ENCODE assay signal across 10 mouse cellular contexts in genomic region chr16:4678080-4678479, GRCm38 (mm10). TPM values are rescaled to one million over a fixed set of nuclear protein-coding genes. Genes with fewer than 3 reads are reported as not detected.
DNase-seq lines count a peak whose midpoint lies in the region; ATAC-seq and TF ChIP-seq lines count a peak whose summit lies in the region.
"Had no signal": no experiment of that assay in that cellular context is flagged by ENCODE, and none has a peak within 500 bp of the region (broad histone marks: within the 10 kb centered on the region; RNA-seq: fewer than 3 reads in every experiment).

No protein-coding gene starts in this region.

- no peak for TF ChIP-seq POLR2A in myocyte (IDR thresholded peaks at IDR 0.05; ENCODE audit: insufficient read length, low read depth)

- DNase-seq in CD4-positive, CD25-positive, alpha-beta regulatory T cell, adult 2 months (ENCODE audit: low read depth, low spot score), result peak; percentile 26
- DNase-seq in midbrain, embryonic 10.5 days (ENCODE audit: low spot score), result no peak
- no peak for DNase-seq in spleen, postnatal 14 days (ENCODE audit: low spot score in 2 of 2)
- DNase-seq: cerebellum, adult 2 months had no signal

- H3K9ac ChIP-seq in midbrain, embryonic 16.5 days (ENCODE audit: low read depth, low read length), result no peak overlapping the region
- H3K9ac ChIP-seq in intestine, postnatal 0 days (ENCODE audit: low read depth, low read length), result no peak overlapping the region

- no peak overlapping the region for H3K27ac ChIP-seq in midbrain, embryonic 10.5 days (replicated peaks)
- H3K27ac ChIP-seq in midbrain, embryonic 16.5 days (ENCODE audit: low read length), result no peak overlapping the region
- no peak overlapping the region for H3K27ac ChIP-seq in intestine, postnatal 0 days (ENCODE audit: low read depth, low read length)

- no peaks in the 10 kb centered on the region for H3K9me3 ChIP-seq in midbrain, embryonic 10.5 days (replicated peaks)
- no peaks in the 10 kb centered on the region for H3K9me3 ChIP-seq in midbrain, embryonic 16.5 days (replicated peaks; ENCODE audit: control insufficient read depth, low read length, poor library complexity, severe bottlenecking)
- H3K9me3 ChIP-seq in intestine, postnatal 0 days (ENCODE audit: control insufficient read depth), result no peaks in the 10 kb centered on the region

- H3K79me2 ChIP-seq in myocyte (ENCODE audit: control insufficient read depth, insufficient read depth), result no peaks in the 10 kb centered on the region

- 83% methylated on average over 5 of the region's 5 CpGs for WGBS in midbrain, embryonic 10.5 days
- WGBS in midbrain, embryonic 16.5 days, result 86% methylated on average over 5 of the region's 5 CpGs
- 74% methylated on average over 5 of the region's 5 CpGs for WGBS in intestine, postnatal 0 days

- peaks cover 27% of the 10 kb centered on the region for H3K36me3 ChIP-seq in midbrain, embryonic 10.5 days
- H3K36me3 ChIP-seq in midbrain, embryonic 16.5 days (ENCODE audit: control insufficient read depth, insufficient read depth, low read length), result peaks cover 11% of the 10 kb centered on the region
- H3K36me3 ChIP-seq in intestine, postnatal 0 days (ENCODE audit: control insufficient read depth, insufficient read depth), result peaks cover 23% of the 10 kb centered on the region; the same call in 1 of the 2 replicates
- H3K36me3 ChIP-seq in myocyte (ENCODE audit: control insufficient read depth, insufficient read depth), result peaks cover 28% of the 10 kb centered on the region

- ATAC-seq in CD4-positive, CD25-positive, alpha-beta regulatory T cell, adult 4 months, result no peak
- ATAC-seq in midbrain, embryonic 16.5 days, result no peak
- no peak for ATAC-seq in intestine, postnatal 0 days
- no peak for ATAC-seq in erythroblast, adult 5-6 weeks (replicated peaks; ENCODE audit: low FRiP score, poor library complexity, severe bottlenecking)
- ATAC-seq: activated CD4-positive, CD25-positive, alpha-beta regulatory T cell, adult 4 months had no signal

- H3K4me1 ChIP-seq in midbrain, embryonic 10.5 days, result peaks cover 27% of the 10 kb centered on the region
- H3K4me1 ChIP-seq in midbrain, embryonic 16.5 days (ENCODE audit: control insufficient read depth, insufficient read depth, low read length), result peaks cover 14% of the 10 kb centered on the region
- peaks cover 7% of the 10 kb centered on the region; the same call in 1 of the 2 replicates for H3K4me1 ChIP-seq in intestine, postnatal 0 days (replicated peaks; ENCODE audit: control insufficient read depth, insufficient read depth, low read length)

- no peak overlapping the region for H3K4me2 ChIP-seq in midbrain, embryonic 16.5 days (ENCODE audit: low read length)
- H3K4me2 ChIP-seq in intestine, postnatal 0 days (replicated peaks; ENCODE audit: low read depth), result peak overlapping the region; percentile 89
- H3K4me2 ChIP-seq in myocyte (ENCODE audit: low read depth), result peak overlapping the region; percentile 87

- no peaks in the 10 kb centered on the region for H3K27me3 ChIP-seq in midbrain, embryonic 10.5 days (ENCODE audit: low read depth, poor library complexity, severe bottlenecking)
- no peaks in the 10 kb centered on the region for H3K27me3 ChIP-seq in midbrain, embryonic 16.5 days (ENCODE audit: control insufficient read depth, insufficient read depth, low read depth, low read length)
- no peaks in the 10 kb centered on the region for H3K27me3 ChIP-seq in intestine, postnatal 0 days (replicated peaks; ENCODE audit: control insufficient read depth, insufficient read depth, low read length)
- no peaks in the 10 kb centered on the region for H3K27me3 ChIP-seq in myocyte (ENCODE audit: control insufficient read depth, insufficient read depth, insufficient read length)

- H3K4me3 ChIP-seq in midbrain, embryonic 10.5 days, result peak overlapping the region; percentile 78; the same call in 1 of the 2 replicates
- H3K4me3 ChIP-seq in midbrain, embryonic 16.5 days (ENCODE audit: low read depth, low read length), result no peak overlapping the region
- H3K4me3 ChIP-seq in intestine, postnatal 0 days (ENCODE audit: low read depth, low read length), result peak overlapping the region; percentile 77
- peak overlapping the region; percentile 58 for H3K4me3 ChIP-seq in myocyte

- no peak for TF ChIP-seq CTCF in intestine, postnatal 0 days (IDR thresholded peaks at IDR 0.05; ENCODE audit: low read depth)

- H3ac ChIP-seq in myocyte (ENCODE audit: control insufficient read depth, insufficient read length), result no peak overlapping the region

TF ChIP-seq in myocyte, 11 proteins besides CTCF, POLR2A, EP300 and RAD21:
- no peak for TF ChIP-seq SRF (IDR thresholded peaks at IDR 0.05; ENCODE audit: control insufficient read depth, insufficient read length, low read depth)

RNA-seq across cellular contexts. Expression of gene Coro7, which starts 1.5 kb away (rescaled TPM):
- polyA plus RNA-seq in CD4-positive, CD25-positive, alpha-beta regulatory T cell, adult 4 months (2017; shearing (Covaris generic)), result 100 to 1,000 TPM; 102 to 174 TPM
- polyA plus RNA-seq in midbrain, embryonic 10.5 days (2016; fragmentation: Nextera tagmentation; extraction: Ambion mirVana), result 21.4 and 25.0 TPM in 2 replicates
- polyA plus RNA-seq in midbrain, embryonic 16.5 days (2015; fragmentation: Nextera tagmentation; extraction: Ambion mirVana), result 32.6 and 36.4 TPM in 2 replicates
- polyA plus RNA-seq in intestine, postnatal 0 days (2015; fragmentation: Nextera tagmentation; extraction: Ambion mirVana), result 25.3 and 27.5 TPM in 2 replicates
- 15.2 TPM for polyA plus RNA-seq in myocyte (2012; fragmentation: generic; extraction: Trizol)
- total RNA-seq in erythroblast, adult 5-6 weeks (2015; ENCODE audit: low replicate concordance), result 14.6 and 24.2 TPM in 2 replicates
- 5.3 and 9.6 TPM in 2 replicates for total RNA-seq in erythroblast, adult 5-6 weeks (2017; ENCODE audit: low replicate concordance)

RNA-seq across cellular contexts. Expression of gene Dnaja3, which starts 38.3 kb away (rescaled TPM):
- 10 to 100 TPM; 24.4 to 29.0 TPM for polyA plus RNA-seq in CD4-positive, CD25-positive, alpha-beta regulatory T cell, adult 4 months (2017; shearing (Covaris generic))
- polyA plus RNA-seq in midbrain, embryonic 10.5 days (2016; fragmentation: Nextera tagmentation; extraction: Ambion mirVana), result 59.9 and 66.1 TPM in 2 replicates
- polyA plus RNA-seq in midbrain, embryonic 16.5 days (2015; fragmentation: Nextera tagmentation; extraction: Ambion mirVana), result 69.2 and 70.2 TPM in 2 replicates
- polyA plus RNA-seq in intestine, postnatal 0 days (2015; fragmentation: Nextera tagmentation; extraction: Ambion mirVana), result 37.9 and 38.6 TPM in 2 replicates
- polyA plus RNA-seq in myocyte (2012; fragmentation: generic; extraction: Trizol), result 69.5 TPM
- total RNA-seq in erythroblast, adult 5-6 weeks (2015; ENCODE audit: low replicate concordance), result 4.8 and 6.9 TPM in 2 replicates
- total RNA-seq in erythroblast, adult 5-6 weeks (2017; ENCODE audit: low replicate concordance), result 9.5 and 10.9 TPM in 2 replicates

RNA-seq across cellular contexts. Expression of gene Vasn, which starts 38.3 kb away (rescaled TPM):
- polyA plus RNA-seq in CD4-positive, CD25-positive, alpha-beta regulatory T cell, adult 4 months (2017; shearing (Covaris generic)), result 1 to 10 TPM; 2.2 to 2.9 TPM
- polyA plus RNA-seq in midbrain, embryonic 10.5 days (2016; fragmentation: Nextera tagmentation; extraction: Ambion mirVana), result 9.0 and 10.6 TPM in 2 replicates
- 4.2 and 4.3 TPM in 2 replicates for polyA plus RNA-seq in midbrain, embryonic 16.5 days (2015; fragmentation: Nextera tagmentation; extraction: Ambion mirVana)
- 5.0 and 5.3 TPM in 2 replicates for polyA plus RNA-seq in intestine, postnatal 0 days (2015; fragmentation: Nextera tagmentation; extraction: Ambion mirVana)
- polyA plus RNA-seq in myocyte (2012; fragmentation: generic; extraction: Trizol), result 34.7 TPM
- not detected in 2 replicates for total RNA-seq in erythroblast, adult 5-6 weeks (2015; ENCODE audit: low replicate concordance)
- not detected in 2 replicates for total RNA-seq in erythroblast, adult 5-6 weeks (2017; ENCODE audit: low replicate concordance)

RNA-seq across cellular contexts. Expression of gene Nmral1, which starts 41.1 kb away (rescaled TPM):
- 10 to 100 TPM in 1 of 2 experiments, 1 to 10 TPM in 1; 7.4 to 10.3 TPM for polyA plus RNA-seq in CD4-positive, CD25-positive, alpha-beta regulatory T cell, adult 4 months (2017; shearing (Covaris generic))
- polyA plus RNA-seq in midbrain, embryonic 10.5 days (2016; fragmentation: Nextera tagmentation; extraction: Ambion mirVana), result 195 and 217 TPM in 2 replicates
- polyA plus RNA-seq in midbrain, embryonic 16.5 days (2015; fragmentation: Nextera tagmentation; extraction: Ambion mirVana), result 65.9 and 76.5 TPM in 2 replicates
- polyA plus RNA-seq in intestine, postnatal 0 days (2015; fragmentation: Nextera tagmentation; extraction: Ambion mirVana), result 10.2 and 11.6 TPM in 2 replicates
- polyA plus RNA-seq in myocyte (2012; fragmentation: generic; extraction: Trizol), result 13.3 TPM
- 4.6 and 14.4 TPM in 2 replicates for total RNA-seq in erythroblast, adult 5-6 weeks (2015; ENCODE audit: low replicate concordance)
- 10.6 and 16.4 TPM in 2 replicates for total RNA-seq in erythroblast, adult 5-6 weeks (2017; ENCODE audit: low replicate concordance)

RNA-seq across cellular contexts. Expression of gene Hmox2, which starts 48.1 kb away (rescaled TPM):
- polyA plus RNA-seq in CD4-positive, CD25-positive, alpha-beta regulatory T cell, adult 4 months (2017; shearing (Covaris generic)), result 100 to 1,000 TPM; 114 to 119 TPM
- polyA plus RNA-seq in midbrain, embryonic 10.5 days (2016; fragmentation: Nextera tagmentation; extraction: Ambion mirVana), result 73.9 and 76.1 TPM in 2 replicates
- polyA plus RNA-seq in midbrain, embryonic 16.5 days (2015; fragmentation: Nextera tagmentation; extraction: Ambion mirVana), result 92.7 and 102 TPM in 2 replicates
- 63.1 and 64.3 TPM in 2 replicates for polyA plus RNA-seq in intestine, postnatal 0 days (2015; fragmentation: Nextera tagmentation; extraction: Ambion mirVana)
- 46.7 TPM for polyA plus RNA-seq in myocyte (2012; fragmentation: generic; extraction: Trizol)
- 13.3 and 22.6 TPM in 2 replicates for total RNA-seq in erythroblast, adult 5-6 weeks (2015; ENCODE audit: low replicate concordance)
- 15.4 and 18.8 TPM in 2 replicates for total RNA-seq in erythroblast, adult 5-6 weeks (2017; ENCODE audit: low replicate concordance)
